Mouse (Mus musculus) lung, postnatal 4 days (tissue): ENCODE results near the gene Chmp2a.
A peak's percentile ranks its signal among the peaks of the same experiment; 100 is the strongest.

Experiments used
- DNase-seq, 2 experiments: peaks; one replicate each; pipeline ENCODE4 v3.0.0; 2021

The Chmp2a gene

DNA sequence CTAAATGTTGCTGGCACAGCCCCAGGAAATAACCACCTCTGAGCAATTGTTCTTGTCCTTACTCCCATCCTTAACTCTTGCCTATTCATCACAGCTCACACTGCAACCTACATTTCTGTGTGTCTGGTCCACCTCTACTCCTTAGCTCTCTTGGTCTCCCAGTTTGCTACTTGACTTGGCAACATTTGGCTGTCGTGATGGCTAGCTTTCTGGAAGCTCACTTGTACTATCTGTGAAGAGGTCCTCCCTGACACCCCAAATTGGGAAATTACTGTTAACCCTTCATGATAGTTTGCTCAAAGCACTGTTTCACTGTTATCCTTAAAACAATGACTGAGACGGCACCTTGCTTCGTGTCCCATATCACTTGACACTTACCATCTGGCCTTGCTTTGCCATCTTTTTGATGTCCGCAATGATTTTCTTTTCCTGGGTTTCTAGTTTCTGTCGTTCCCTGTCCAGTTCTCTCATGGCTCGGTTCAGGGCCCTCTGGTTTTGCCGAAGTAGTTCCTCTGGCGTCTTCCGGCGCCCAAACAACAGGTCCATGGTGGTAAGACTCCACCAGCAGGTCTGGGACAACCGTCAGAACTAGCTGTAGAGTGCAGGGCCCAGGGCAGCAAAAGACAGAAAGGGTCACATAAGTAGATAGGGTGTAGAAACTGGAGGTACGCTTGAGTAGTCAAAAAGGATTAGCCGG lies 1.0 kb downstream of the Chmp2a start:
- DNase-seq, result no peak

DNA sequence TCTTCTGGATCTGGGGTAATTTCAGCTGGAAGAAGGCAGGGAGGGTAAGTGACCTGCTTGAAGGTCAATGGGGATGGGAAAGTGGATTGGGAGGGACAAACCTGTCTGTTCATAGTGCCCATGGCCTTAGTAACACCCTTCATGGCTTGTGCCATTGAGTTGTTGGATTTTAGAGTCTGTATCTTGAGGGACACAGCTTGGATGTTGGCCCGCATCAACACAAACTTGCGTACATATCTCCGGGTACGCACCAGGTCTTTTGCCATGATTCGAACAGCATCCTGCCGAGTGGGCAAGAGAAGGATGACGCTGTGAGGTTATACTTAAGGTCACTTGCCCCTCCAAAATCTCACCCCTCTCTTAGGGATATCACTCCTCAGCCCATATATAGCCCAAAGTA lies 2.1 kb downstream of the Chmp2a start:
- no peak for DNase-seq

DNA sequence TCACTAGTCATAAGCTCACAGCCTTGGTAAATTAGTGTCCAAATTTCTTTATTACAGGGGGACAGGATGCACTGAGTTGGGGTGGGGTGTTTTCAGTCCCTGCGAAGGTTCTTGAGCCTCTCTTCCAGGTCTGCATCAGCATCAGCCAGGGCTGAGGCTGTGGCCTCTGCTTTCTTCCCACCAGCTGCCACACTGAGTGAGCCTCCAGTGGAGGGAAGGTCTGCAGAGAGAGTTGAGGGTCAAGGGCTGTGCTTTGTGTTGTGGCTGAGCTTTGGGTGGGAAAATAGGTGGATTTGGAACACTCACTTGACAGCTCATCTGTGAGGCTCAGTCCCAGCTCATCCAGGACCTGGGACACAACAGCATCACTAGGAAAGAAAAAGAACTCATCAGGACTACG lies 2.6 kb downstream of the Chmp2a start:
- no peak for DNase-seq

DNA sequence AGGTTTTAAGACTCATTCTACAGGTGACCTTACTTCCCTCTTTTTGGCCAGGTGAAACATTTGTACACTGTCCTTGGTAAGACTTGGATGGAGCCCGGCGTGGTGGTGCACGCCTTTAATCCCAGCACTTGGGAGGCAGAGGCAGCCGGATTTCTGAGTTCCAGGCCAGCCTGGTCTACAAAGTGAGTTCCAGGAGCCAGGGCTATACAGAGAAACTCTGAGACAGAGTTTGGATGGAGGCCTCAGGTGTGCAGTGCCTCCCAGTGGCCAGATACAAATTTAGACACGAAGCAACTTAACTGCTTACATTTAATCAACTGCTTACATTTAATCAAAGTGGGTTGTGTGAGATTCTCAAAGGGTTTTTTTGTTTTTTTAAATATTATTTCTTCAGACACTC lies 3.5 kb downstream of the Chmp2a start:
- DNase-seq, result peak in 1 of 2 experiments; percentile 47

DNA sequence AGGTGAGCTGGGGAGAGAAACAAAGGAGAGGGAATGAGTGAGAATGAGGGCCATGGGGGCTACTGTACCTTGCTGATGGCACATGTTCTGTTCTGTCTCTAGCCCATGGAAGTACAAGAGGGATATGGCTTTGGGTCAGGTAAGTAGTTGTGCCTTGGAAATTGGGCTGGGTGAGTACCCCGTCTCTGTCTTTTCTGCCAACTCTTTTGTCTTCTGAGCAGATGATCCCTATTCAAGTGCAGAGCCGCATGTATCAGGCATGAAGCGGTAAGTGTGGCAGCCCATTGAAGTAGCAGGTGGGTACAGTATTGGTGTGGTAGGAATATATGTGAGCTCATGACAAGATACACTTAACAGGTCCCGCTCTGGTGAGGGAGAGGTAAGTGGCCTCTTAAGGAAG lies 5.6 kb downstream of the Chmp2a start:
- no peak for DNase-seq

DNA sequence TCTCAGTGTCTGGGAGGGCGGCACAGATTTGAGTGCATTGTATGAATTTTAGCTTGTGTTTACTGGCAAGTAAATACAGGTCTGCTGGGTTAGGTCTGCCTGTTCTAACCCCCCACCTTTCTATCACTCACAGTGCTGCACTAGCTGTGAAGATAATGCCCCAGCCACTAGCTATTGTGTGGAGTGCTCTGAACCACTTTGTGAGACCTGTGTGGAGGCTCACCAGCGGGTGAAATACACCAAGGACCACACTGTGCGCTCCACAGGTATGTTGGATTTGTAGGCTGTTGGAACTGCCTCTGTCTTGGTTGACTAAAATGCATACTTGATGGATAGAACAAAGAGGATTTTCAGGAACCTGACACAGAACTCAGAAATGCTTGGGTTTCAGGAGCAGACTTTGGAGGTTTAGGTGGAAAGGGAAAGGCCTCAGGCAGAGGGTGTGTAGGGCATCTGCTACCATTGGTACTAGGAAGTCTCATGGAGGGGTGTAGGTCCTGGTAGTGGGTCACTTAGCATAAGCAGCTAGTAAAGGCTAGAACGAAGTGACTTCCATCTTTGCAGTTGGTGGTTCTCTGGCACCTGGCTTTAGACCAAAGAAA lies 9.0 kb downstream of the Chmp2a start:
- DNase-seq, result no peak

DNA sequence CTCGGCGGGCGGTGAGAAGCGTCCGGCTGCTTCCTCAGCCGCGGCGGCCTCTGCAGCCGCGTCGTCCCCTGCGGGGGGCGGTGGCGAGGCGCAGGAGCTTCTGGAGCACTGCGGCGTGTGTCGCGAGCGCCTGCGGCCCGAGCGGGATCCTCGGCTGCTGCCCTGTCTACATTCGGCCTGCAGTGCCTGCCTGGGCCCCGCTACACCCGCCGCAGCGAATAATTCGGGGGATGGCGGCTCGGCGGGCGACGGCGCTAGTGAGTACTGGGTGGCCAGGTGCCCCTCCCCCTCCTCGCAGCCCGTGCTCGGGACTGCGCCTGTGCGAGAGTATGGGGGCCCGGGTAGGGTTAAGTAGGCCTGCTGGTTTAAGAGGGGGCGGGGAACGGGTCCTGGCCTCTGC lies 9.8 kb downstream of the Chmp2a start:
- peak; percentile 83 to 87 for DNase-seq

DNA sequence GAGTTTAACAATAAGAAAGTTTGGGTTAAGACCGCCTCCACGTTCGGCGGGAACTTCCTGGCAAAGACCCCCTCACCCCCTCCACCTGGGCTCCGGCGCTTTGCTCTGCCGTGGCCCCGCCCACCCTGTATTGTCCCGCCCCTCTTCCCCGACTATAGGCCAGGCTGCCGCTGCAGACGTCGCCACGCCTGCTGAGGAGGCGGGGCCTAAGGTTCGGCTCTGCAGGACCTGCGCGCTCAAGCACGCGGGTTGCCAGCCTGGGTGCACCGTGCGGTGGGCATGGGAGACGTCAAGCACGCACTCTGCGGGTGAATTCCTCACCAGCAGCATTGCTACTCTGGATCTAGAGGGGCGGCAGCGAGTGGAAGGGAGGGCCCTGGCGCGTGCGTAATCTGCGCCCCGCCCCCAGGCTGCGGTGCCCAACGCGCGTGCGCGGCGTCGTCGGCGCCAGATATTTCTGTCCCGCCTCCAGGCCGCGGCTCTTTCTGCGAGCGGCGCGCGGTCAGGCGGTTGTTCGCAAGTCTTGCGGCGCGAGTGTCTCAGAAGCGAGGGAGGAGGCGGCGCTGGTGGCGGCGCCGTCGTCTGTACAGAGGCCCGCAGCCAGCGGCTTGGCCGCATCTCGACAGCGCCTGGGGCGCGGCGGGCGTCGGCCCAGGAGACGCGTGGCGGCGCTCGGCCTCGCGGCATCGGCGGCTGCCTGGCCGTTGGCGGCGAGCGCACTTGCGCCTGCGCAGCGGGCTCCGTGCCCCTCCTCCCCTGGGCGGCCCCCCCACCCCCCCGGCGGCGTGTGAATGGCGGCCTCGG lies 10.5 kb downstream of the Chmp2a start:
- DNase-seq, result peak; percentile 95

DNA sequence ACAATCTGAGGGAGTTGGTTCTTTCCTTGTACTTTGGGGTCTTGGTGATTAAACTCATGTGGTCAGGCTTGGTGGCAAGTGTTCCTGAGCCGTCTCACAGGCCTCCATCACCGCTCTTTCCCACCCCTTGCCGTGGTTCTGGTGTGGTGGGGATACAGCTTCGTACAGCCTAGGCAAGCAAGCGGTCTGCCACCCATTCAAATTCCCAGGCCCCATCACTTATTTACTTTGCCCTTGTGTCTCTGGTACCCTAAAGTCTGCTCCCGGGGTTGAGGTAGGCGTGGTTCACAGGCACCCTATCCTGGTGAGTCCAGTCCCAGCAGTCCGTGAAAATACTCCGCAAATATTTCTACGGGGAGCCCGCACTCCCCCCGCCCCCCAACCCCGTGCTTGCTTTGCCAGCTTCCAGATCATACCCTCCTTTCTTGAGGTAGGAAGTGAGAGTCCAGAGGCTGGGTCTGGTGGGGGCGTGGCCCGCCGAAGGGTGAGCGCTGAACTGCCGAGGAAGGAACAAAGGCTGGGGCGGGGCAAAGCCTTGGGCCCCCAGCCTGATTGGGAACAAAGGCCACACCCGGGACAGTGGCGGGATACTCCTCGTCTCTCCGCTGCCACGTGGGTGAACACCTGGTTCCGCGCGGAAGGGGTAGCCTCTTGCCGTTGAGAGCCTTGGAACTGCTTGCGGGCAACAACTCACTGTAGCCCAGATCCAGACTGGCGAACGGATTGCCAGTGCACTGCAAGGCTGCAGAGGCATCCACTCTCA lies 11.7 kb downstream of the Chmp2a start:
- DNase-seq, result peak; percentile 85 to 93

DNA sequence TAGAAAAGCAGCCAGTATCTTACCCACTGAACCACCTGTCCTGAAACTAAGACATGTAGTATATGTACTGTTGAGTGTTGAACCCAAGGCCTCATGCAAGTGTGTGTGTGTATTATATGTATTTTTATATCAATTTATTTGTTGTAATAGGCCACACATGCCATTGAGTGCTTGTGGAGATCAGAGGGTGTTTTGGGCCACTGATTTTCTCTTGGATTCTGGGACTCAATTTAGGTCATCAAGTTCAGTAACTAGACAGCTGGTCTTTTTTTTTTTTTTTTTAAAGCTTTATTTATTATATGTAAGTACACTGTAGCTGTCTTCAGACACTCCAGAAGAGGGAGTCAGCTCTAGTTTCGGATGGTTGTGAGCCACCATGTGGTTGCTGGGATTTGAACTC lies 19.4 kb downstream of the Chmp2a start:
- no peak for DNase-seq

DNA sequence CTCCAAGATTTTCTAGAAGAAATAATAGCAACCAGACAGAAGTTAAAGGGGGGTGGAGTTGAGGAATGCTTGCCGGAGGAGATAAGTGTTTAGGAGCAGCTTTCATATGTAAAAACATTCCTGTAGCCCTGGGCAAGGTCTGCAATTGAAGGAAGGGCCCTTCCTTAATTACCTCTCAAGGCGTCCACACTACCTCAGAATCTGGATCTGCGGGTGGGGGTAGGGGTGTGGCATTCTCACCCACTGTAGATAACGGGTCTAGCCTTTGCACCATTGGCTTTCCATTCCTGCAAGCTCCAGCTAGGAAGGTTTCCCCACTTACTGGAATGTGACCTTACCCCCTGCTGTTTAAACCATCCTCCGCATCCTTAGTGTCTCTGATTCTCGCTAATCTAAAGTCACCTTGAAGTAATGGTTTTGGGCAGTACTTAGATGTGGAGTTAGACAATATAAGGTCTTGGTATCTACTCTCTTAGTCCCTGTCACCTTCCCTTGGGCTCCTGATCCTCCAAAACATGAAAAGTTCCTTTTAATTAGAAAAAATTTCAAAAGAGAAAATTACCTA lies 20.2 kb downstream of the Chmp2a start:
- no peak for DNase-seq

DNA sequence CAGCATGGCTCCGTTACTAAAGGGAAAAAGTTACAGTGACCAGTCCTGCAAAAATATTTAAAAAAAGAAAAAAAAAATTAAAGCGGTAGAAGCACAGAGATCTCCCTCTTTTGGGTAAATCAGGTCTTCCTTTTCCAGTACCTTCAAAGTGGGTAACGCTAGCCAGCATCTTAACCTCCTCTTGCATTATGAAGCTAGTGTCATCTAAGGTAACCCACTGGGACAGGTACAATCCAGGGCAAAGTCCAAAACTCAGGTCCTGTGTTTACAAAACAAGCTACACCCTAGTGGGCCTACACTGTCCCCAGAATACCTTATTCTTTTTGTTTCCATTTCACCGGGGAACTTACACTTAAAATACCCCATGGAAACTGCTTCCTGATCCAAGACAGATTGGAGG lies 20.9 kb downstream of the Chmp2a start:
- DNase-seq, result no peak

DNA sequence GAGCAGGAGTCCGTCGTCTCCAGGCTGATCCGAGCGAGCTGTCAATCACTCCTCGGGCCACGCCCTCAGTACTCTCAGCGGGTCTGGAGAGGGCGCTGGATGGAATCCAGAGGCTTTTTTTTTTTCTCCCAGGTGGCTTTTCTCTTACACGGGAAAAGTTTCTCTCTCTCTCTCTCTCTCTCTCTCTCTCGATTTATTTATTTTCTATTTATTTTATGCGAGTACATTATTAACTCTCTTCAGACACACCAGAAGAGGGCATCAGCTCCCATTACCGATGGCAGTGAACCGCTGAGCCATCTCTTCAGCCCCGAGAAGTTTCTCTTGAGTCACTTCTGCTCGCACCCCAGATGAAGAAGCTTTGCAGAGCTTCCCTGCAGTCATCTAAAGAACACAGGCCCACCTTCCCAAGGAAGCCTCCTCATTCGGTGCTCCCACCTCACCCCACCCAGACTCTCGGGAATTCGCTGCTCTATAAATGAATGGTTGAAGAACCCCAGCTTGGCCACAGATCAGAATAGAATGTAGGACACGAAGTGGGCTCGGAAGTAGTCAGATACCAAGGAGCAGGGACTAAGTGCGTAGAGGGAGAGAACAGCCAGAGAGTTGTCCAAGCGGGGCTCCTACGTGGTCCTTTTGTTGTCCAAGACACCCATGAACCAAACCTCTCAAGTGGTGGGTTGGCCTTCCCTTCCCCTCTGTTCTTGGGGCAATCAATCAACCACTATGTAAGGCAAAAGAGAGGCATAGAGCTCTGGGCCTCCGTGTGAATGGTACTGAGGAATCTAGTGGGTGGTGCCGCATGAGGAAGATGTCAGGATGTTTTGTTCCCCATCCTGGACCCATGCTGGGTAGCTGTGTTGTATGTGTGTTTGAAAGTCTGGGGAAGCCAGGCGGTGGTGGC lies 24.4 kb downstream of the Chmp2a start, which contains the start of gene Zbtb45:
Zbtb45 (minus strand) TSS at position 30 of the 904 bp plus-strand sequence.
- peak in 1 of 2 experiments; percentile 21 for DNase-seq

DNA sequence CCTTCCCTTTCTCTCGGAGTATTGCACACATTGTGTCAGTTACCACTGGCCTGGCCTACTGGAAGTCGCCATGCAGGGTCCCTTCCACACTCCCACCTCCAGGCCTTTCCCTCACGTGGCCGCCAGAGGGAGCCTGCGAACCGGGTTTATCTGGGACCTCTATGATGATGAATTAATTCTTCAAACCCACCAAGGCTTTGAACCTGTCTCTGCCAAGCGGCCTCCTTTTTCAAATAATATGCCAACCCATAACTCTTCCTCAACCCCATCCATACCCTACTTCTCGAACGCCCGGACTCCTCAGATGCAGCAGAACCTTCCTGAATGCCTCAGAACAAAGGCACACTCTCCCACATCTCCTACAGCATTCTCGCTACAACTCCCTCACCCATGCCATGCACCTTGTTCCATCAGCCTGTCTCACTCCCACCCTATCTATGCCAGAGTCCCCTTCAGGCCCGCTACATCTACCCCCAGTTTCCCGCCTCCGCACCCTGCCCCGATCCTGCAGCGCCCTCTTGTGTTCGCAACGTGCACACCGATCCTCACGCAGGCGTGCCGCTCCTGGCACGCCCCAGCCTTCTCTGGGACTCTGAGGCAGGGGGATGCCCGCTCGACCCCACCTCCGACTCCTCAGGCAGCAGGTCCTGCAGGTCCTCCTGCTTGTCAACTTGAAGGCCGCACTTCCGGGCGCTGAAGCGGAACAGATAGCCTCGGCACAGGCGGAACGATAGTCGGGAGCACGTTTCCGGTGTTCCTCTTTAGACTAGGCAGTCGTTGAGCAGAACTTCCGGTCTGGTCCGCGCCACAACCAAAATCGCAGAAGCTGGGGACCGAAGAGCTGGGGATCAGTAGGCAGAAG lies 25.2 kb downstream of the Chmp2a start:
- DNase-seq, result peak; percentile 95 to 96

DNA sequence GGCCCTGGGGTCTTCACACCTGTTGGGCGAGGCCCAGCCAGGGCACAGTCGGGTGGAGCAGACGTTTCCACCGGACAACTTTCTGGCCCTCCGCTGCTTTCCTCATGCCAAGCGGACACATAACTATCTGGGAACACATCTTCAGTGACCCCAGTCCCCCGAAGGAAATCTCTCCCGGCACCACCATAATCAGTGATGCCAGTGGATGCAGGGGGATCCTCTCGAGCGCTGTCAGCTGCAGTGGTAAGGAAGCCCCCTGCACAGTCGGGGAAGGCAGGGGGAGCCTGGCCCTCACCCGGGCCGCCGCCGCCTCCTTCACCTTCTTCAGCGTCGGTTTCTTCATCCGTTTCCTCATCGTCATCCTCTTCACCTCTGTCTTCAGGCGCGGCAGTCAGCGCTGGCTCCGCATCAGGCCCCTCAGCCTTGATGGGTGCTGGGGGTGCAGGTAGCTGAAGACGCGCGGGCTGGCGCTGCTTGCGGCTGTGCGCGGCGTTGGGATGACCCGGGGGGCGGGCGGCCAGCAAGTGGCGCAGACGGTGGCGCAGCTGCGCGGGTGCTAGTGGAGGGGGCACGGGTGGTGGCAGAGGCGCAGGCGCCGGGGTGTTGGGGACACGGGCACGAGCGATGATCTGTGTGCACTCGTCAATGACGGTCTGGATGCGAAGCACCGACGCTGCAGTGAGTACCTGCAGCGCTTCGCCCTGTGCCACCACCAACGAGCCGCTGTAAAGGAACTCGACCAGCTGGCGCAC lies 27.1 kb downstream of the Chmp2a start:
- no peak for DNase-seq

DNA sequence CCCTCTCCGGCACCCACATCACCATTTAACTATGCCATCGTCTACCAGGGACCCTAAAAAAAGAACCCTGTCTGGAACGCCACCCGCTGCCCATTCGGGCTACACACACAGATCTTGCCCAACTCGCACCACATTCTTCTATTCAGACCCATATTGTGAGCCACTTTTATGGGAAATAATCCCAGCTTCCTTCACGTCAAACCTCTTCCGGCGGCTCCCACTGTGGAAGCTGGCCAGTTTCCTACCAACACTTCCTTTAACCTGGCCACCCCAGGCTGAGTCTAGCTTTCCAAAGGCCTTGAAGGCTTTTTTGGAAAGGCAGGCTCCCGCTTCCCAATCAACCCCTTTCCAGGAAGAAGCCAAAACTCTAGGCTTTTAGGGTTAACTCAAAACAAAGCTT lies 28.1 kb downstream of the Chmp2a start:
- no peak for DNase-seq

DNA sequence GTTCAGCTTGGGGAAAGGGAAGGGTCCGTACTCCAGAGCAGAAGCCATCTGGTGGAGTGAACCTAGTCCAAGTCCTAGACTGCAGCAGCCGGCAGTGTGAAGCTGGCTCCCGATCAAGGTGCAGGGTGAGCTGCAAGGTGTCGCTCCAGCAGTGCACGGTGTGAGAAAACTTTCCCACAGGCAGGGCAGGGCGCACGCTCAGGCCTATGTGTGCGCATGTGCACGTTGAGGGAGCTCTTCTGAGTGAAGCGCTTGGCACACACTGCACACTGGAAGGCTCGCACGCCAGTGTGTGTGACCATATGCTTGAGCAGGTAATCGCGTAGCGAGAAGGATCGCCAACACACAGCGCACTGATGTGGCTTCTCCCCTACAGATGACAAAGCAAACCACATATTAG lies 28.6 kb downstream of the Chmp2a start:
- DNase-seq, result no peak

DNA sequence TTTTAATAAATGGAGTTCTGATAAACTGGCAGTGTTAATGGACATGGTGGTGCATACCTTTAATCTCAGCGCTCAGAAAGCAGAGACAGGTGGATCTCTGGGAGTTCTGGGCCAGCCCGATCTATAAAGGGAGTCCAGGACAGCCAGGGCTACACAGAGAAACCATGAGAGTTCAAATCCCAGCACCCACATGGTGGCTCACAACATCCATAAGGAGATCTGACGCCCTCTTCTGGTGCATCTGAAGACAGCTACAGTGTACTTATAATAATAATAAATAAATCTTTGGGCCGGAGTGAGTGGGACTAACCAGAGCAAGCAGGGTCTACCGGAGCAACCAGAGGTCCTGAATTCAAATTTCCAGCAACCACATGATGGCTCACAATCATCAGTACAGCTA lies 31.2 kb downstream of the Chmp2a start:
- no peak for DNase-seq

DNA sequence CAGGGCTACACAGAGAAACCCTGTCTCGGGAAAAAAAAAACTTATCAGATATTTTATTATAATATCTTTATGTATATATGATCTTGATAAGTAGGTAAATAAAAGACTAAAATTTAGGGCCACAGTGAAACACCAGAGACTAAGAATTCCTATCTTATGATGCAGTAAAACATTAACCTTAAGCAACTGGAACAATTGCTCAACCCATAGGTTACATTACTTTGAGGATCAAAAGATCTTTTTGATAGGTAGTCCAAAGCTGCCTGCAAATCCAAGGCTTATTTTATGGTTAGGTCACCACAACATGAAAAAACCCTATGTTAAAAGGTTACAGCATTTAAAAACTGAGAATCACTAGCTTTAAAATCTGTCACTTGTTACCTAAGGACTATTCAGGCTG lies 33.0 kb downstream of the Chmp2a start:
- DNase-seq, result no peak

DNA sequence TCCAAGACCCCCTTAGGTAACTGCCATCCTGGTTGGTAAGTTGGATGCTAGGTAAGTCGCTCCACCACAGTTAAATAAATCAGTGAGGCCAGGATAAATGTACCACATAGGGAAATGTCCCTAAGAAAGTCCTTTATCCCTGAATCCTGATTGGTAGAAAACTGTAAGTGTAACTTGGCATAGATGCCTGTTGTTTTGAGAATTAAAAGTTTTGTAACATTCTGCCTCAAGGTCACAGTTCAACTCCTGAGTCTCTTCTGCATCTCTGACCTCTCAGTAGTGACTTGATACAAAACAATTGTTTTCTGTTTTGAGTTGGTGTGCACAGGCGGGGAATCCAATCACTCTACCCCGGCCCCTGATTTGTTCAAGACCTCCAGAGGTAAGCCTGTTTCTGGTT lies 35.8 kb downstream of the Chmp2a start, which contains the start of gene Trim28:
Trim28 (plus strand) TSS at position 264 of the 400 bp plus-strand sequence.
- no peak for DNase-seq
